Mouse (Mus musculus) embryo, embryonic 11 days (tissue): ENCODE measurements around the gene Pcnx2.

Source experiments
- DNase-seq: peaks from one replicate; pipeline ENCODE4 v3.0.0-alpha.2; 2015

Gene Pcnx2

GRCm38 (mm10) chr8:125818796-125819195 is 79.3 kb downstream of the Pcnx2 start:
- DNase-seq, result no peak

- no peak for DNase-seq
Measured at GRCm38 (mm10) chr8:125816742-125817141, 81.4 kb downstream of the Pcnx2 start.

GRCm38 (mm10) chr8:125808826-125809225 is 89.3 kb downstream of the Pcnx2 start:
- DNase-seq, result no peak

- no peak for DNase-seq
Measured at GRCm38 (mm10) chr8:125807905-125808310, 90.2 kb downstream of the Pcnx2 start.

- no peak for DNase-seq
Measured at GRCm38 (mm10) chr8:125806459-125806858, 91.7 kb downstream of the Pcnx2 start.

- no peak for DNase-seq
Measured at GRCm38 (mm10) chr8:125796970-125797369, 101.1 kb downstream of the Pcnx2 start.

GRCm38 (mm10) chr8:125795341-125795740 is 102.8 kb downstream of the Pcnx2 start:
- no peak for DNase-seq

GRCm38 (mm10) chr8:125792816-125793455 is 105.2 kb downstream of the Pcnx2 start:
- no peak for DNase-seq

GRCm38 (mm10) chr8:125786886-125787285 is 111.2 kb downstream of the Pcnx2 start:
- no peak for DNase-seq

GRCm38 (mm10) chr8:125782161-125782560 is 116.0 kb downstream of the Pcnx2 start:
- peak; percentile 26 for DNase-seq

GRCm38 (mm10) chr8:125779656-125780055 is 118.5 kb downstream of the Pcnx2 start:
- no peak for DNase-seq

GRCm38 (mm10) chr8:125778919-125779318 is 119.2 kb downstream of the Pcnx2 start:
- DNase-seq, result no peak

- no peak for DNase-seq
Measured at GRCm38 (mm10) chr8:125777478-125778164, 120.5 kb downstream of the Pcnx2 start.

GRCm38 (mm10) chr8:125776800-125777199 is 121.3 kb downstream of the Pcnx2 start:
- DNase-seq, result no peak

GRCm38 (mm10) chr8:125776314-125776713 is 121.8 kb downstream of the Pcnx2 start:
- DNase-seq, result no peak

- DNase-seq, result no peak
Measured at GRCm38 (mm10) chr8:125775031-125775430, 123.1 kb downstream of the Pcnx2 start.

GRCm38 (mm10) chr8:125773281-125773803 is 124.8 kb downstream of the Pcnx2 start:
- no peak for DNase-seq

GRCm38 (mm10) chr8:125772300-125772699 is 125.8 kb downstream of the Pcnx2 start:
- DNase-seq, result no peak

GRCm38 (mm10) chr8:125768079-125768478 is 130.0 kb downstream of the Pcnx2 start:
- DNase-seq, result no peak

GRCm38 (mm10) chr8:125763066-125763786 is 134.9 kb downstream of the Pcnx2 start:
- DNase-seq, result no peak

GRCm38 (mm10) chr8:125759022-125759421 is 139.1 kb downstream of the Pcnx2 start:
- no peak for DNase-seq

- no peak for DNase-seq
Measured at GRCm38 (mm10) chr8:125757106-125757496, 141.0 kb downstream of the Pcnx2 start.

GRCm38 (mm10) chr8:125756391-125757105 is 141.6 kb downstream of the Pcnx2 start:
- DNase-seq, result no peak
